Comparison of ENCODE assay signal across 8 mouse cellular contexts in genomic region chr14:75445281-75445947, GRCm38 (mm10). TPM values are rescaled to one million over a fixed set of nuclear protein-coding genes. Genes with fewer than 3 reads are reported as not detected.
A peak's percentile ranks its signal among the peaks of the same experiment; 100 is the strongest.
DNase-seq lines count a peak whose midpoint lies in the region; ATAC-seq lines count a peak whose summit lies in the region.

No protein-coding gene starts in this region.

- H3K27ac ChIP-seq in forebrain, embryonic 12.5 days, result peak overlapping the region; percentile 65
- H3K27ac ChIP-seq in liver, embryonic 15.5 days (replicated peaks), result no peak overlapping the region
- no peak overlapping the region for H3K27ac ChIP-seq in neural tube, embryonic 11.5 days (ENCODE audit: low read depth, low read length)

- intact Hi-C loops in heart, postnatal 14 days (cut with DNase I), result loop anchor here (5.0 kb wide), 1 partner anchor 158 kb away; no protein-coding TSS in a partner anchor

- ATAC-seq in CD4-positive, CD25-positive, alpha-beta regulatory T cell, adult 4 months, result peak; percentile 96
- peak; percentile 93 for ATAC-seq in forebrain, embryonic 12.5 days (ENCODE audit: low FRiP score)
- peak; percentile 40; the same call in 1 of the 2 replicates for ATAC-seq in liver, embryonic 15.5 days (ENCODE audit: insufficient read depth)
- ATAC-seq in neural tube, embryonic 11.5 days (ENCODE audit: insufficient read depth, low FRiP score, low TSS enrichment), result peak; percentile 81

- DNase-seq in brain, embryonic 18.5 days (ENCODE audit: low read depth, low spot score), result peak; percentile 76
- peak; percentile 47 to 62 for DNase-seq in heart, postnatal 14 days
- DNase-seq in kidney, postnatal 36 days, result peak; percentile 83 to 85
- DNase-seq in neural tube, embryonic 11.5 days (ENCODE audit: low spot score), result peak; percentile 69
- DNase-seq in testis, postnatal 10 days (ENCODE audit: low spot score), result peak; percentile 69

- H3K4me1 ChIP-seq in forebrain, embryonic 12.5 days, result peaks cover 17% of the 10 kb centered on the region
- H3K4me1 ChIP-seq in liver, embryonic 15.5 days (replicated peaks), result peaks cover 4% of the 10 kb centered on the region; the same call in 1 of the 2 replicates
- peaks cover 8% of the 10 kb centered on the region; the same call in 1 of the 2 replicates for H3K4me1 ChIP-seq in neural tube, embryonic 11.5 days (ENCODE audit: control insufficient read depth, insufficient read depth, low read length)

- H3K36me3 ChIP-seq in forebrain, embryonic 12.5 days (replicated peaks), result no peaks in the 10 kb centered on the region
- no peaks in the 10 kb centered on the region for H3K36me3 ChIP-seq in liver, embryonic 15.5 days (replicated peaks)
- no peaks in the 10 kb centered on the region for H3K36me3 ChIP-seq in neural tube, embryonic 11.5 days (ENCODE audit: control insufficient read depth, insufficient read depth, low read length)

- 5% methylated on average over 15 of the region's 15 CpGs for WGBS in forebrain, embryonic 12.5 days
- 4% methylated on average over 15 of the region's 15 CpGs for WGBS in liver, embryonic 15.5 days (ENCODE audit: insufficient replicate concordance)
- WGBS in neural tube, embryonic 11.5 days, result 11% methylated on average over 15 of the region's 15 CpGs

- H3K4me3 ChIP-seq in forebrain, embryonic 12.5 days (replicated peaks), result peak overlapping the region; percentile 32
- H3K4me3 ChIP-seq in liver, embryonic 15.5 days (replicated peaks), result peak overlapping the region; percentile 30
- peak overlapping the region; percentile 22 for H3K4me3 ChIP-seq in neural tube, embryonic 11.5 days (ENCODE audit: low read depth, low read length)

- no peaks in the 10 kb centered on the region for H3K9me3 ChIP-seq in forebrain, embryonic 12.5 days
- H3K9me3 ChIP-seq in liver, embryonic 15.5 days (replicated peaks), result no peaks in the 10 kb centered on the region
- H3K9me3 ChIP-seq in neural tube, embryonic 11.5 days (ENCODE audit: control insufficient read depth, low read length), result no peaks in the 10 kb centered on the region

- H3K4me2 ChIP-seq in forebrain, embryonic 12.5 days, result peak overlapping the region; percentile 64
- H3K4me2 ChIP-seq in liver, embryonic 15.5 days, result peak overlapping the region; percentile 56
- H3K4me2 ChIP-seq in neural tube, embryonic 11.5 days (ENCODE audit: low read depth), result peak overlapping the region; percentile 42

- H3K27me3 ChIP-seq in forebrain, embryonic 12.5 days, result 0 out of 2 replicates have a peak, but pooled peaks cover 3% of the 10 kb centered on the region
- H3K27me3 ChIP-seq in liver, embryonic 15.5 days, result no peaks in the 10 kb centered on the region
- H3K27me3 ChIP-seq in neural tube, embryonic 11.5 days (ENCODE audit: control insufficient read depth, insufficient read depth, low read length), result no peaks in the 10 kb centered on the region

- no peak overlapping the region for H3K9ac ChIP-seq in forebrain, embryonic 12.5 days
- H3K9ac ChIP-seq in liver, embryonic 15.5 days, result no peak overlapping the region
- no peak overlapping the region for H3K9ac ChIP-seq in neural tube, embryonic 11.5 days (ENCODE audit: low read length)

RNA-seq across cellular contexts. Expression of gene Siah3, which starts 10.4 kb away (rescaled TPM):
- under 1 TPM in 1 of 2 experiments, not detected in 1; 0.47 TPM for polyA plus RNA-seq in CD4-positive, CD25-positive, alpha-beta regulatory T cell, adult 4 months (2017; shearing (Covaris generic))
- polyA plus RNA-seq in forebrain, embryonic 12.5 days (2016; fragmentation: Nextera tagmentation; extraction: Ambion mirVana), result 4.2 and 6.1 TPM in 2 replicates
- under 1 TPM in 1 of 2 experiments, not detected in 1; 0.05 TPM for total RNA-seq in heart, postnatal 14 days (2021)
- polyA plus RNA-seq in liver, embryonic 15.5 days (2015; fragmentation: Nextera tagmentation; extraction: Ambion mirVana), result 0.09 and 0.10 TPM in 2 replicates
- polyA plus RNA-seq in neural tube, embryonic 11.5 days (2014; fragmentation: Nextera tagmentation; extraction: Ambion mirVana), result 4.7 and 6.3 TPM in 2 replicates

Comparison
In these comparisons a context has a peak if more than half of its experiments do, and no peak if none do; other contexts are left out.
1. ATAC-seq: peak in every context shown above with its lines; median percentile 96 in CD4-positive, CD25-positive, alpha-beta regulatory T cell, adult 4 months; 93 in forebrain, embryonic 12.5 days; 81 in neural tube, embryonic 11.5 days; 40 in liver, embryonic 15.5 days.